Mouse (Mus musculus): ENCODE data around the gene Tgfa.

DNA sequence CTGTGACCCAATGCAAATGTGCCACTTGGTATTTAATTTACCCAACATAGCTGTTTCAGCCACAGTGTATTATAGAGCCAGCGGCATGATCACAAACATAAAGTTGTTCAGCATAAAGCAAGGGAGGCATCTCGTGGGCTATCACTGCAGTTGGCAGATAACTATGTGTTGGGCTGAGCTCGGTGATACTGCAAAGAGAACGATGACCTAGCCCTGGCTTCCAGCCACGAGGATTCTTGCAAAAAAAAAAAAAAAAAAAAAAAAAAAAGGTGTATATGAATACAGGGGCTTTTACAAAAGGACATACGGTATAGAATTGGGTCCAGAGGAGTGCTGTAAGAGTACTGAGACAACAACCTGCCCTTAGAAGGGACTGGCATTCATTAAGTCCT lies 15.0 kb downstream of the Tgfa start:
- no peak for TF ChIP-seq POLR2A (IDR thresholded peaks at IDR 0.05; ENCODE audit: low read depth, low read length)
- TF ChIP-seq CTCF (conservative IDR thresholded peaks at IDR 0.05; ENCODE audit: insufficient read depth, insufficient read length, low read depth, low read length), result no peak

Data from kidney, adult 2 months (tissue).